Mouse (Mus musculus): ENCODE measurements around the gene Myl10. TPM values are rescaled to one million over a fixed set of nuclear protein-coding genes. Genes with fewer than 3 reads are reported as not detected.

Myl10 gene
- total and polyA plus RNA-seq, 2 experiments from 2014 or later: not detected

DNA sequence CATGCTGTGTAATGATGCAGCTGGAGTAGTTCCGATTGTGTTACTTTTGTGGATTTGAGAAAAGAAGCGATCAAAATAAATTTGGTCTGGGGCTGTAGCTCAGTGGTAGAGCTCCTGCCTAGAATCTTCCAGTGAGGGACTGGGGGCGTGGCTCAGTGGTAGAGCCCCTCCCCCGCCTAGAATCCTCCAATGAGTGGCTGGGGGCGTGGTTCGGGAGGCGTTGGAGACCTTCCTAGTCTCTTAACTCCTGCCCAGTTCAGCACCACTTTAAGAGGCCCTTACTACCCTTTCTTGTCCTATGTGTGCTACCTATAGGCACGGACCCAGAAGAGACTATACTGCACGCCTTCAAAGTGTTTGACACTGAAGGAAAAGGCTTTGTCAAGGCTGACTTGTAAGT lies 4.7 kb downstream of the Myl10 start:
- 69% methylated on average over 9 of the region's 9 CpGs for WGBS
- no peaks in the 10 kb centered on the region for H3K27me3 ChIP-seq (ENCODE audit: control insufficient read depth, insufficient read depth, low read length)
- H3K4me2 ChIP-seq (ENCODE audit: low read depth, low read length): no peak overlapping the region
- ATAC-seq (ENCODE audit: insufficient read depth, low read depth) (no peak), DNase-seq (ENCODE audit: low spot score) (no peak)
- no peak overlapping the region for H3K27ac ChIP-seq (ENCODE audit: low read depth)
- no peaks in the 10 kb centered on the region for H3K4me1 ChIP-seq (ENCODE audit: control insufficient read depth, insufficient read depth)
- no peaks in the 10 kb centered on the region for H3K9me3 ChIP-seq (replicated peaks; ENCODE audit: control insufficient read depth, low read length)
- no peak overlapping the region for H3K4me3 ChIP-seq (ENCODE audit: low read depth, low read length)
- H3K36me3 ChIP-seq (replicated peaks; ENCODE audit: control insufficient read depth, insufficient read depth, low read length): no peaks in the 10 kb centered on the region
- no peak overlapping the region for H3K9ac ChIP-seq (replicated peaks; ENCODE audit: low read depth, low read length)
- TF ChIP-seq EP300 (IDR thresholded peaks at IDR 0.05; ENCODE audit: low read depth) (no peak), CTCF (IDR thresholded peaks at IDR 0.05; ENCODE audit: low read depth) (no peak)

DNA sequence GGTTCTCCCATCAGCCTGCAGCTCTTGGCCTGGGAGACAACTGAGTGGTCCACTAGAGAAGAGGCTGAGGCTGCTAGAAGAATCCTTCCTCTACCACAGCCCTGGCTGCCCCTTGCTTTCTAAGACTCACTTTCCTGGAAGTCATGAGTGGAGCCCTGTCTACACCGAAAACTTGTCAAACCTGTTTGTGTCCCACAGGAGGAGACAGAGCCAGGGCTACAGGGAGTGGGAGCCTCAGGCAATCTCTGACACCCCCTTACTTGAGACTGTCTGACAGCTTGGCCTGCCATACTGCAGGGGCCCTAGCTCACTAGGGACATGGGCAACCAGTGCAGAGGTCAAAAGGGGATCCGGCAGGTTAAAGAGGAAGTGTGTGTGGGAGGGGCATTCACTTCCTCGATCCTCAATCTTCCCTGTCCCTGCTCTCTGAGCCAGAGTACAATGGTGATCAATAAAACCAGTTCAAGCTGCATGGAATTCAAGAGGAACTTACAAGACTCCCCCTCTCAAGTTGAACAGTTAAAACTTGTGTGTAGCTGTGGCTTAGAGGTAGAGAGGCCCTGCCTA lies 9.3 kb downstream of the Myl10 start:
- H3K9ac ChIP-seq (replicated peaks; ENCODE audit: low read depth, low read length): no peak overlapping the region
- no peaks in the 10 kb centered on the region for H3K4me1 ChIP-seq (ENCODE audit: control insufficient read depth, insufficient read depth)
- no peak for TF ChIP-seq EP300 (IDR thresholded peaks at IDR 0.05; ENCODE audit: low read depth)
- no peak for TF ChIP-seq CTCF (IDR thresholded peaks at IDR 0.05; ENCODE audit: low read depth)
- H3K4me2 ChIP-seq (ENCODE audit: low read depth, low read length): no peak overlapping the region
- H3K36me3 ChIP-seq (replicated peaks; ENCODE audit: control insufficient read depth, insufficient read depth, low read length): no peaks in the 10 kb centered on the region
- no peaks in the 10 kb centered on the region for H3K9me3 ChIP-seq (replicated peaks; ENCODE audit: control insufficient read depth, low read length)
- H3K27ac ChIP-seq (ENCODE audit: low read depth): no peak overlapping the region
- 58% methylated on average over 3 of the region's 3 CpGs for WGBS
- H3K4me3 ChIP-seq (ENCODE audit: low read depth, low read length): no peak overlapping the region
- ATAC-seq (ENCODE audit: insufficient read depth, low read depth): no peak
- no peaks in the 10 kb centered on the region; the same call in 1 of the 2 replicates for H3K27me3 ChIP-seq (ENCODE audit: control insufficient read depth, insufficient read depth, low read length)
- DNase-seq (ENCODE audit: low spot score): no peak

DNA sequence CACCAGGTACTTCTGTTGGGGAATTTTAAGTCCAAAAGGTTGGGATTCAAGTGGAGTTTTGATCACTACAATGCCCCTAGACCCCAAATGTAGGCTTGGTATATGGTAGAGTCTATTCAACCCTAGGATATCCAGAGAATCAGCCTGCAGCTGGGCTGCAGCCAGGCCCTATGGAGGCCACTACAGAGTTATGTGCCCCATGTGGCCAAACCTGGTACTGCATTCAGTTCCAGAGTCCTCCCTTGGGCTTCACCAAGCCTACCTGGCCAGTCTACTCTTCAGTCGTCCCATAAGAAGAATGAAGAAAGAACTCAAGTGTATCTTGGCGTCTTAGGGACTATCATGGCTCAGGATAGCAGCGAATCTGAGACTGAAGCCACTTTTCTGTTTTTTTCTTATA lies 10.8 kb downstream of the Myl10 start:
- H3K36me3 ChIP-seq (replicated peaks; ENCODE audit: control insufficient read depth, insufficient read depth, low read length): no peaks in the 10 kb centered on the region
- no peaks in the 10 kb centered on the region for H3K4me1 ChIP-seq (ENCODE audit: control insufficient read depth, insufficient read depth)
- H3K27me3 ChIP-seq (ENCODE audit: control insufficient read depth, insufficient read depth, low read length): peaks cover 5% of the 10 kb centered on the region; the same call in 1 of the 2 replicates
- H3K9me3 ChIP-seq (replicated peaks; ENCODE audit: control insufficient read depth, low read length): no peaks in the 10 kb centered on the region
- DNase-seq (ENCODE audit: low spot score) (peak; percentile 27), ATAC-seq (ENCODE audit: insufficient read depth, low read depth) (no peak)
- H3K4me3 ChIP-seq (ENCODE audit: low read depth, low read length): no peak overlapping the region
- H3K9ac ChIP-seq (replicated peaks; ENCODE audit: low read depth, low read length): no peak overlapping the region
- no peak overlapping the region for H3K27ac ChIP-seq (ENCODE audit: low read depth)
- TF ChIP-seq EP300 (IDR thresholded peaks at IDR 0.05; ENCODE audit: low read depth) (no peak), CTCF (IDR thresholded peaks at IDR 0.05; ENCODE audit: low read depth) (peak; percentile 61)
- no peak overlapping the region for H3K4me2 ChIP-seq (ENCODE audit: low read depth, low read length)
- 38% methylated on average over 3 of the region's 3 CpGs for WGBS

DNA sequence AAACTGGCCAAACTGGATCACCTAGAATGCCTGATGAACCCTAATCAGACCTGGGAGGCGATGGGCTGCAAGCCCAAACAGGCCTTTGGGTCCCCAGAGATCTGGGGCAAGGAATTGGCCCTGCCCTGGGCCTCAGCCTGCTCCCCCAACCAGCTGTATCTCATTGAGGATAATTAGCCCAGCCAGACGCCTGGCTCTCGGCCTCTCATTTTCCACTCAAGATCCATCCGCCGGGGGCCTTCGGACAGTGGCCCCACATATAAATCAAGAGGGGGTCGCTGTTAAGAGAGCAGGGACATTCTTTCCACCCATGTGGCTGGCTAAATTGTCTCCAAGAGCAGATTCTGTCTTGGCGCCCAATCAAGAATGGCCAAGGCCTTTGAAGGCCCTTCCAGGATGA lies 11.2 kb downstream of the Myl10 start:
- ATAC-seq (ENCODE audit: insufficient read depth, low read depth): no peak
- no peak overlapping the region for H3K9ac ChIP-seq (replicated peaks; ENCODE audit: low read depth, low read length)
- TF ChIP-seq EP300 (IDR thresholded peaks at IDR 0.05; ENCODE audit: low read depth): no peak
- TF ChIP-seq CTCF (IDR thresholded peaks at IDR 0.05; ENCODE audit: low read depth): no peak

DNA sequence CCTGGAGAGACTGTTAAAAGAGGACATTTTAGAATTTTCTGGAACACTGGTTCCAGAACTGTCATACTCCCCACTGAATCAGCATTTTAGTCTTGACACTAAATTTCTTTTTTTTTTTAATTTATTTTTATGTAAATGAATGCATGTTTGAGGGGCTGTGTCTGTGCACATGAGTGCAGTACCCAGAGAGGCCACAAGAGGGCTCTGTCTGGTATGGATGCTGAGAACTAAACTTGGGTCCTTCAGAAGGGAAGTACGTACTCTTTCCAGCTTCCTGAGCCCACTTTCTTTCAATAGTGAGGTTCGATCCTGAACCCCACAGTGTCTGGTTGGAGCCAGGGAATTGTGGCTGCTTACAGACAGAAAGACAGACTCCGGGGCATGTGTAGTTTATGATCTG lies 12.6 kb downstream of the Myl10 start:
- H3K9ac ChIP-seq (replicated peaks; ENCODE audit: low read depth, low read length): no peak overlapping the region
- H3K9me3 ChIP-seq (replicated peaks; ENCODE audit: control insufficient read depth, low read length): no peaks in the 10 kb centered on the region
- no peak for TF ChIP-seq EP300 (IDR thresholded peaks at IDR 0.05; ENCODE audit: low read depth)
- TF ChIP-seq CTCF (IDR thresholded peaks at IDR 0.05; ENCODE audit: low read depth): no peak
- no peak overlapping the region for H3K4me2 ChIP-seq (ENCODE audit: low read depth, low read length)
- WGBS: 94% methylated on average over 3 of the region's 3 CpGs
- no peaks in the 10 kb centered on the region for H3K4me1 ChIP-seq (ENCODE audit: control insufficient read depth, insufficient read depth)
- H3K27me3 ChIP-seq (ENCODE audit: control insufficient read depth, insufficient read depth, low read length): peaks cover 5% of the 10 kb centered on the region; the same call in 1 of the 2 replicates
- no peak for ATAC-seq (ENCODE audit: insufficient read depth, low read depth)
- H3K36me3 ChIP-seq (replicated peaks; ENCODE audit: control insufficient read depth, insufficient read depth, low read length): no peaks in the 10 kb centered on the region
- H3K27ac ChIP-seq (ENCODE audit: low read depth): no peak overlapping the region
- H3K4me3 ChIP-seq (ENCODE audit: low read depth, low read length): no peak overlapping the region
- DNase-seq (ENCODE audit: low spot score): no peak

More for the DNA sequence above, 11.2 kb downstream of the Myl10 start:
- Histone ChIP-seq H3K36me3 (replicated peaks; ENCODE audit: control insufficient read depth, insufficient read depth, low read length) (no peaks in the 10 kb centered on the region), H3K4me1 (ENCODE audit: control insufficient read depth, insufficient read depth) (no peaks in the 10 kb centered on the region), H3K27me3 (ENCODE audit: control insufficient read depth, insufficient read depth, low read length) (peaks cover 5% of the 10 kb centered on the region; the same call in 1 of the 2 replicates), H3K4me2 (ENCODE audit: low read depth, low read length) (no peak overlapping the region), H3K27ac (ENCODE audit: low read depth) (no peak overlapping the region), H3K4me3 (ENCODE audit: low read depth, low read length) (no peak overlapping the region), H3K9me3 (replicated peaks; ENCODE audit: control insufficient read depth, low read length) (no peaks in the 10 kb centered on the region)
- no peak for DNase-seq (ENCODE audit: low spot score)
- WGBS: 78% methylated on average over 8 of the region's 8 CpGs

DNA sequence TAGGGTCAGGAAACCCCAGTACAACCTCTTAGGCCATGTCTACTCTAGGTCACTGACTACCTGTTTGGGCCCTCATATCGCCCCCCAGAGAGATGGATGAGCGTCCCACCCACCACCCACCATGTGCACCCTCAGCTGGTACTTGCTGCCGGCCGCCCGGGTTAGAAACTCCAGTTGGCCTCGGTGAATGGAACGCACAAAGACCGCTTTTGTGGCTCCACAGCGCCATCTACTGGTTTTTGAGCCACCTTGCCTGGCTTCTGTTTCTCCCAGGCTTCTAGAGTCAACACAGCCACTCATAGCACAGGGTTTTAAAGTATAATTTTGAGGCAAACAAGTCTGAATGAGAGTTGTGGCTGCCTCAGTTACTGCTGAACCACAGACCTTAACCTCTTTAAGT lies 13.9 kb downstream of the Myl10 start:
- DNase-seq (ENCODE audit: low spot score) (peak; percentile 66), ATAC-seq (ENCODE audit: insufficient read depth, low read depth) (no peak; the same call in 1 of the 2 replicates)
- no peaks in the 10 kb centered on the region for H3K4me1 ChIP-seq (ENCODE audit: control insufficient read depth, insufficient read depth)
- H3K27ac ChIP-seq (ENCODE audit: low read depth): no peak overlapping the region
- WGBS: 3% methylated on average over 9 of the region's 9 CpGs
- no peak overlapping the region for H3K4me3 ChIP-seq (ENCODE audit: low read depth, low read length)
- peaks cover 5% of the 10 kb centered on the region; the same call in 1 of the 2 replicates for H3K27me3 ChIP-seq (ENCODE audit: control insufficient read depth, insufficient read depth, low read length)
- H3K9me3 ChIP-seq (replicated peaks; ENCODE audit: control insufficient read depth, low read length): no peaks in the 10 kb centered on the region
- no peaks in the 10 kb centered on the region for H3K36me3 ChIP-seq (replicated peaks; ENCODE audit: control insufficient read depth, insufficient read depth, low read length)
- TF ChIP-seq CTCF (IDR thresholded peaks at IDR 0.05; ENCODE audit: low read depth) (peak; percentile 77), EP300 (IDR thresholded peaks at IDR 0.05; ENCODE audit: low read depth) (no peak)
- H3K4me2 ChIP-seq (ENCODE audit: low read depth, low read length): no peak overlapping the region
- H3K9ac ChIP-seq (replicated peaks; ENCODE audit: low read depth, low read length): no peak overlapping the region
